Mouse (Mus musculus): ENCODE measurements around the gene Sfmbt2.
A peak's percentile ranks its signal among the peaks of the same experiment; 100 is the strongest.

Gene Sfmbt2

DNA sequence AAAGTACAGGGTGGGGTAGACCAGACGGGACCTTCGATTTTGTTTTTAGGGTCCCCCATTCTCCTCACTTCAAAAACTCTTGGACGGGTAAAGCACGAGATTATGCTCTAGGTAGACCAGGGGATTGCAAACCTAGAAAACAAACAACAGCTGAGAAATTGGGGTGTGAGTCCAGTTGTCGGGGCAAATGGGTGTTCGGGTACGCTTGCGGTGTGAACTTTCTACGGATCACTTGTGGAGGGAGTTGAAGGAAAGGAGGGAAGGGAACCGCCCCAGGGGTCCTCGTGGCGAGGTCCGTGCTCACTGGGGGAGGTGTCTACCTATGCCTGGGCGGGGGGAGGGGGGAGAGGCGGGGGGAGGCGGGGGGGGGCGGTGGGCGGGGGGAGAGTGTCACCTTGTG, 1.6 kb downstream of the Sfmbt2 start:
- DNase-seq (ENCODE audit: extremely low read depth, insufficient read length, low spot score): no peak

DNA sequence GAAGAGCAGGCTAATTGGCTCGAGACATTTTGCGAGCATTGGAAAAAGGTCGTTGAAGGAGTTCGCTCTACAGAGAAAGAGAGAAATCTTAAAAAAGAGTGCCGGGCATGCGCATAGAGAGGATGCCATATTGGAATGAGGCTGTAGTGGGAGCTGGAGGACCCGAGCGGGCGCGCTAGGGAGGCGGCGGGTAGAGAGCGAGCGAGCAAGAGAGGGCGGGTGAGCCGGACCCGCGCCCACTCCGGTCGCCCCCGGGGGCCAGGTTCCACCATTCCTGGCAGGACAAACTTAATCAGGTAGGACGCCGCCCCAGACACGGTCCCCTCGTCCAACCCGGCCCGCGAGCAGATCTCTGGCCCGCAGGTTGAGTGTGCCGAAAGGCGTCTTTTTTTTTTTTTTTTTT, 2.0 kb downstream of the Sfmbt2 start:
- peak; percentile 50 for DNase-seq (ENCODE audit: extremely low read depth, insufficient read length, low spot score)

DNA sequence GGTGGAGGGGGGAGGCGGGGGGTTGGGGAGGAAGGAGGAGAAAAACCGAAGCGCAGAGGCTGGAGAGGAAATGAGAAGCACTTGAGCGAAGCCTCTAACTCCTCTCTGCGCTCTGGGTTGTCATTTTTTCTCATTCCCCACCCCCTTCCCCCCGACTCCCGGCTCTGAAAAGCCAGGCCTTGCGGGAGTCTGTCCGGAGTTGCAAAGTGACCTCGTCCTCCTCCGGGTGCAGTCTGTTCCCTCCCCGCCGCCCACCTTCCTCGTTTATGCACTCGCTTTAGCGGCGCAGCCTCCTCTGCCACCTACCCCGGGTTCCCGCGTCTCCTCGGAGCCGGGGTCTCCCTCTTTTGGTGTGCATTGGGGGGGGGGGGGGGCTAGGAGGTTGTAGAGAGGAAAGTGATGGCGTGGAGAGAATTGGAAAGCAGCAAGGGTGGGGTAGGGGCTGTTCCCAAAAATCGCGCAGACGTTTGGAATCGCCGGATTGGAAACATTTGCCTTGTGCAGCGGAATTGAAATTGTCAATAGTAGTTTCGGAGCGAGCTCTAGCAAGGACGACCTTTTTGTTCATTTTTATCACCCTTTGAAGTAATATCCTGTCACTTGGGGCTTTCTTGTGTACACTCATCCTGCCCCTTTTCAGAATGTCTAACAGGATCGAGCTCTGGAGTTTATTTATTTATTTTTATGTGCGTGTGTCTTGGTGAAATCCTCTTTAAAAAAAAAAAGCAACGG, 2.6 kb downstream of the Sfmbt2 start:
- peak; percentile 41 for DNase-seq (ENCODE audit: extremely low read depth, insufficient read length, low spot score)

DNA sequence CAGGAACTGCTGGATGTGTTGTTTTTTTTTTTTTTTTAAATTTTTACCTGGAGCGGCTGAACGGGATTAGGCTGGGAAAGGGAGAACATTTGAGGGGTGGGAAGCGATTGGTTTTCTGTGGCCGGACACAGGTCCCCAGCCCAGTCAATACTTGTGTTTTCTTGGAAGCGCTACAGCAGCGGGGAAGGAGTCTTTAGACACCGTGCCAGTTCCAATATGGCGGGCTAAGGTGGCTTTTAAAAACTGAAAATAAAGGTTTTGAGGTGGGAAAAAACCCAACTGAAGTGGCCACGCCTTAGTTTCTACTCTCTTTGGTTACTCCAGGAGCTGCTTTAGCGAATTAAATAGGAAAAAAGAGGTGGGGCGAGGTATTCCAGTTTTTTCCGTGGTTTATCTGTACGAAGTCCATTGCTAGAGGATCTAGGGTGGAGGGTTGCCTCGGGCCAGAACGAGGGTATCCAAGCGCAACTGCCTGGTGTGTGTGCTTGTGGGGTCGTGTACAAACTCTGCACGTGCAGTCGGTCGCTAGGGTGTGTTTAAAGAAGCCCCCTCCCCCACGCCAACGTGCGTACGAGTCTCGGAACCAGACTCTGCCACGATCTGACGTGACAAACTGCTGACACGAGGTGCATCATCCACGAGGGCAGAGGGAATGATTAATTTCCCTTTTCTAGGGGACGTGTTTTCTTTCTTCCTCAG, 3.3 kb downstream of the Sfmbt2 start:
- peak; percentile 27 for DNase-seq (ENCODE audit: extremely low read depth, insufficient read length, low spot score)

DNA sequence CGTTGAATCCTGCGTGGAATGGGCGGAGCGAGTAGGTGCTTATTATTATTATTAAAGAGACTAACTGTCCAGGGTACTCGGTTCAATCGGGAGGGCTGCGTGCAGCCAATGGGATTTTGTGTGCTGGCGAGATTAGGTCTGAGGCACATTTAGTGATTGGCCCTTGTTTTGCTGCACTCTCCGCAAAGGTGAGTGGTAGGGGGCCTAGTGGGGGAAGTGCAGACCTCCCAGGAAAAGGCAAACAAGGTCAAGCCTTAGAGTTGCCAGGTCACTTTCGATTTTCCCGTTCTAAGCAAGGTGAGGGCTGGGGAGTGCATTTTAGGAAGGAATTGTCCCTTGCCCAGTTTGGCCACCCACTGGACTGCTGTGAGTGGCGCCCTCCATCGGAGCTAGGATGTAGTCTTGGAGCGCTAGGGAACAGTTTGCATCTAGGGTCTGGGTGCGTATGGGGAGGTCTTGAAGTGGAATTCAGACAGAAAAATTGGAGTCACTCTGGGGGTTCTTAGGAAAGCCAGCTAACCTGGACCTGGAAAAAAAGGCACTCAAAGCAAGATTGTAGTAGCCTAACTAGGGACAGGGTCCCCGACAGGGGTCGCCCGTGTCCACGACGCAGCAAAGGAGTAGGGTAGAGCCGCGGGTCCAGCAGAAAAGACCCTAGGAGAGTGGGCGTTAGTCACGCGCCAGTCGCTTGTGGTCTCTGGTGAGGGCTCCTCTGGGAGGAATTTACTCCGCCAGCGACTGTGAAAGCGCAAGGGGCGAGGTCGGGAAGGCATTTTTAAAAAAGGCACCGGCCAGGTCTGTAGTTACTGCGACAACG, 4.1 kb downstream of the Sfmbt2 start:
- DNase-seq (ENCODE audit: extremely low read depth, insufficient read length, low spot score): no peak

DNA sequence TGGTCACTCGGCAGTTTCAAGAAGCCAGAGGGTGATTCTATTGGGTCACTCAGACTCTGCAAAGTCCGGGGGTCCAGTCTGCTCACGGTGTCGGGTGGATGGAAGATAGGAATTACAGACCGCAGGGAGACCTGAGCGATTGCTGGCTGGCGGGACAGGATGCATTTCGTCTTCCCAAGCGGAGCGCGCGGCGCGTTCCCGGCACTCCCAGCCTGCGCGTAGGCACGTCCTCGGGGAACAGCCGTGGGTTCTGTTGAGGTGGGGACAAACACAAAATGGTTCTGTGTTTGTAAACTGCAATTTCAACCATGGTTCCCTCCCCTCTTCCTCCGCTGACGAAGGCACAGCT, 4.7 kb downstream of the Sfmbt2 start:
- DNase-seq (ENCODE audit: extremely low read depth, insufficient read length, low spot score): no peak

DNA sequence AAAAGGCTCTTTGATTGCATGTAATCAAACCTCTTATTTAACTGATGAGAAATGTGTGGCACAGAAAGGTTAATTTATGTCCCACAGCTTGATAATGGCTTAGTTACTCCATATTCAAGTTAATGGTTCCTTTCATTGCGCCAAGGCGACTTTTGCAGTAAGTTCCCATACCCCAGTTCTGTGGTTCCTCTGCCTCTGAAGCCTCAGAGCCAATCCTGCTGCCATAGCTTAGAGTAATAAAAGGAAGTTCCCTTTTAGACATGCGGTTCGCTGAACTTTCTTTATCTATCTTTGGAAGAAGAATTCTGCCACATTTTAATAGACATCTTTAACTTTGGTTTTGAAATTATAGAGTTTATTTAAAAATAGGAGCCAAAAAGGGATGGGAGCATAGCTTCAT, 19.7 kb downstream of the Sfmbt2 start:
- no peak for DNase-seq (ENCODE audit: extremely low read depth, insufficient read length, low spot score)

DNA sequence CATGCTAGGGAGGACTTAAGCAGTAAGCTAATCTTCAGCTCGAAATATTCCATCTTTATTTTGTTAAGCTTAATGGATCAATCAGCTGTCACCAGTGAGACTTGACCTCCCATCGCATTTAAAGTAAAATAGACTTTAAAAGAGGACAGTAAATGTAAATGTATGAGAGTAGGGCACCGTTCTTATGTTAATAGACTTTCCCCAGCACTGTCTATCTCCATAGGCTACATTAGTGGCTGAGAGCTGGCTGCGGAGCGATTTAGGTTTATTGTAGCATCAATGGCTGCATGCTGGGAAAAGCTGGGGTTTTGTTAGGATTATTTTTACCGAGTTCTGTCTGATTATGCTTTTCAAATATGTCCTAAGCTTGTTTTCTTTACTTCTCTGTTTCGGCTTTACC, 20.5 kb downstream of the Sfmbt2 start:
- no peak for DNase-seq (ENCODE audit: extremely low read depth, insufficient read length, low spot score)

DNA sequence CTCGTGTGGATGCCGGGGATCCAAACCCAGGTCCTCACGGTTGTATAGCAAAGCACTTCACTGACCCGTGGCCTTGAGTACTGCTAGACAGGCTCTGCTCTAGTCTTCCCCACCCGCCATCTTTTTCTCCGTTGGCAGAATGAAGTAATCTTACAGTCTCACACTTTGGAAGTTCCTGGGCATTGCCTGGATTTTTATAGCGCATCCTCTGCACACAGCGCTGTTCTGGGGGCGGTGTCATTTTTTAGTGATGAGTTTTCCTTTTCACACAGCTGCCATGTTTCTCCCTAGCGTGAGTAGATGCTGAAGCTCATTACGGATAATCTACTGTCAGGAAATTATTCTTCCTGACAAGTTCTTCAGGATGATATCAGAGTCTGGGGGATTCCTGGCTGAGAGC, 24.8 kb downstream of the Sfmbt2 start:
- no peak for DNase-seq (ENCODE audit: extremely low read depth, insufficient read length, low spot score)

DNA sequence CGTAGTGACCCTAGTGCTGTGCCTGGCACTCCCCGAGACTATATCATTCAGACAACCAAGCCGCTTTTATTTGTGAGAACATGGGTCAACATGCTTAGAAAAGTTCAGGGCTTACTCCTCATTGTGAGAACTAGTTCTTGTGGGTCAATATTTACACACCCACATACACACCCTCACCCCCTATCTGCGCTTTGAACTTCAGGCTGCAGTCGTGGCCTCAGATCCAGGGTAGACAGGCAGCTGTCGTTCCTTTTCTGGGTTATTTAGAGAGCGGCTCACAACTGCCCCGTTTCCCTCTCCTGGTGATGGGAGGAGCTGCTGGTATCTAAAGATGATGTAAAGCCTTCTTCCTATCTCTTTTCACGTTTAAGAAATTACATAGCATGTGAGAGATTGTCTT, 27.5 kb downstream of the Sfmbt2 start:
- no peak for DNase-seq (ENCODE audit: extremely low read depth, insufficient read length, low spot score)

DNA sequence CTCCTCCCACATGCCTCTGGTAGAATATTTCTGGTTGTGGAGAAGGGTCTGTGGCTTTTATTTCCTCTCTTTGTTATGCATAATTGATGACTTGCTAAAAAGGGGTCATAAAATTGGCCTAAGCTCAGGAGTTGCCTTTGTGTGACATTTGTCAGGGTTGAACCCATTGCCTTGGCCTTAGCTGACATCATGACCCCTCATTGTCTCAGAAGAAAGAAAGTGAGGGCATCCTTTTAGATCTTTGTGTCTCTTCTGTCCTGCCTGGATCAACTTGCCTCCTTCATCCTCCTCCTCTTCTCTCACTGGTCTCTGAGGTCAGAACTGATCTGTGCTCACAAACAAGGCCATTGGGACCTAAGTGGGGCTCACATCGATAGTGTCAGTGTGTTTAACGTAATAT, 35.8 kb downstream of the Sfmbt2 start:
- no peak for DNase-seq (ENCODE audit: extremely low read depth, insufficient read length, low spot score)

DNA sequence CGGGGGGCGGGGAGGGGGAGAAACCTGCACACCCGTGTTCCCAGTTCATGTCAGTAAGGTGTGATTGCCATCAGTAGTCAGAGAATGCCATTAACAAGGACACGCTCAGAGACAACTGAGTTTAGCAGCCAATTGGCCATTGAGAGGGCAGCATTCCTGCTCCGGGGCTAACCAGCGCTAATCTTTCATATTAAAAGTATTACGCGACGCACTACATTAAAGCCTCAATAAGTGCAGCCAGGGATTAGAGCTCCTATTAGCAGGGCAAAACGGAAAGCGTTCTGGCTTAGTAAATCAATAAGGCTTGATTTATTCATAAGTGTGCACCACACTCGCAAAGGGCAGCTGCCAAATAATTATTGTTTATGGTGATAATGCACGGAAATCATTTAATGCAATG, 39.1 kb downstream of the Sfmbt2 start:
- DNase-seq (ENCODE audit: extremely low read depth, insufficient read length, low spot score): no peak

DNA sequence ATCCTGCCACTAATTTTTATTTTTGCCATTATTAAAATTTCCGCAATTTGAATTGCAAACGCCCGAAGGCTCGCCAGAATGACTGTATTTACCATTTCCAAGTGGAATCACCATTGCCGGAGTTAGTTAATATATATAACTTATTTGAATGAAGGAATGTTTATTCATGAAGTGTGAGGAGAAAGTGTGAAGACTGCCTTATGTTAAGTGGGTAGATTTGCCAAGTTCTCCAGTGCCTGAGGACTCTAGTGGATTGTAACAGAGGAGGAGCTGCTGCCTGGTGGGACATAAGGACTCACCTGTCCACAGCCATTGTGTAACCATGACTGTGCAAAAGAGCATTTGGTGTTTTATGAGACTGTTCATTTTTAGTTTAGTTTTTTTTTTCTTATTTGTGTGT, 39.8 kb downstream of the Sfmbt2 start:
- no peak for DNase-seq (ENCODE audit: extremely low read depth, insufficient read length, low spot score)

DNA sequence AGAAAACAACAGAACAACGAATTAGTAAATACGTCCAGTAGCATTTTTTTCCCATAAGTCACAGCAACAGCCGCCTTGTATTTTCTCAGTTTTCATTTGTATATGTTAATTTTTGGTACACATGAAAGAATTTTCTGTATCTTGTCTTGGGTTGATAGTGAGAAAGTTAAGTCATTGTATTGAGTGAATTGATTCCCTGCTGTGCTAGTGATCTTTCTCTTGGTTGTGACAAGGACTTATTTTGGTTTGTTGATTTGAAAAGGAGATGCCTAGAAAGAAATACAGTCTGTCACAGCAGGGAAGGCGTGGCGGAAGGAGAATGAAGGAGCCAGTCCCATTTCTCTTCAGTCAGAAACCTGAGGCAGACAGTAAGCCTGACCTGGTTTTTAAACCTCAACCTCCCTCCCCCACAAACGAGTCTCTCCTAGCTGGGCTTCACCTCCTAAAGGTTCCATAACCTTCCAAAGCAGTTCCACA, 50.7 kb downstream of the Sfmbt2 start:
- no peak for DNase-seq (ENCODE audit: extremely low read depth, insufficient read length, low spot score)

DNA sequence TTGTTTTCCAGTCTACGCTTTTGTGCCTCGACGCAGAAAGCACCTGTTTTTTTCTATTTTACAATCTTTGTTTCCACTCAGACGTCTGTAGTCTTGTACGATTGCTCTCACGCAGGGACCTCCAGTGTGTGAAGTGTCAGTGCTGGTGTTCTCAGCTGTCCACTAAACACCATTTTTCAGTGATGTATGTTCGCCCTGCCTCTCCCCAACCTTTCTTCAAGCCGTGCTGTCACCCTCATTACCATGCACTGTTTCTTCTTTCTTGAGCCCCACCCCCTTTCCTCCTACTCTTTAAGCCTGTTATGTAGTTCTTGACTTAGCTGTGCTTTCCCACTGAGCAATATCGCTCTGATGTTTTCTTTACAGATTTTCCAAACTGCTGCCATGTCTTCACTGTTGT, 67.0 kb downstream of the Sfmbt2 start:
- DNase-seq (ENCODE audit: extremely low read depth, insufficient read length, low spot score): no peak

DNA sequence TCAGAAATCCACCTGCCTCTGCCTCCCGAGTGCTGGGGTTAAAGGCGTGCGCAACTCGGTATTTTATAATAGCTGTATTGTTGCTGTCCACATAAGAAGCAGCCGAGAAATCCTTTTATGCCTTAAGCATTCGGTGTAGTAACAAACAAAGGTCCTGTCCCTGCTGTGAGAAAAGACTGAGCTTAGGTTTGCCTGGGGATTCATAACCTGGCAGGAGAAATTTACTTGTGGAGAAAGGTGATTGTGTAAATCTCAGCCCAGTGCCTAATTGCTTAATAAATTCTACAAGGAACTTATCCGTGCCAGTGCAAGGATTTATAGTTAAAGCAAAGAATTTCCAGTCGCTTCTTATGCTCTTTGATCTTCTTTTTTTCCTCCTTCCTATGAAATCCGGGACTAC, 71.5 kb downstream of the Sfmbt2 start:
- no peak for DNase-seq (ENCODE audit: extremely low read depth, insufficient read length, low spot score)

DNA sequence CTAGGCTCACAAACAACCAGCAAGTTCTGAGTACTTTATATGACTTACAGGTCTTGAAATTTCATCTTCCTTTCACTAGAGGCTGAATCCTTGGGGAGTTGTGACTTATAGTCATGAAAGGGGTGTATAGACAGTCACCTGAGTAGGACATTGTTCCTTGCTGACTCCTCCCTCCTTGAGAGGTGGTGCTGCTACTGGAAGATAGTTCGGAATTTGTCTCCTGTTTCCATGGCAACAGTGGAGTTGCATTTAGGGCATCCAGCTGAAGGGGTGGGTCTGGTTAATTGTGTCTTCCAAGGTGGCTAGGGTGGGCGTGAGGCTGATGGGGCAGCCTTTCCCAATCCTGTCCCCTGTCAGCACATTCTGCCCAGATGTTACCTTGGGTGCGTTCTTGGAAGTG, 83.3 kb downstream of the Sfmbt2 start:
- DNase-seq (ENCODE audit: extremely low read depth, insufficient read length, low spot score): no peak

DNA sequence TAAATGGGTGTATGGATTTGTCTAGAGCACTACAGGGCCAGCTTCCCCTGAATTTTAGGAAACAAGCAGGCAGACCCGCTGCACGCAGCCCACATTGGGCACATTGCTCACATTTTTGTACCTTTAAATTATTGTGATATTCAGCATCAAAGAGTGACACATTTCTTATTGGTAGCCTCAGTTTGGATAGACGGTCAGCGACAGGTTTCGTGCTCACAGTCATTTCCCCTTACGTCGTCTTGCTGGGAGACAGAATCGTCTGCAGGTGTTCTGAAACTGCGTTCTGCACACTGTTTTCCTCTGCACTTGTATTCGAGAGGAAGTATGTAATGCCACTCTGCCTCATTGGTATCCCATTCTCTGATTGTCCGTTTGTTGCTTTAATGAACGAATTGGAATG, 88.0 kb downstream of the Sfmbt2 start:
- no peak for DNase-seq (ENCODE audit: extremely low read depth, insufficient read length, low spot score)

DNA sequence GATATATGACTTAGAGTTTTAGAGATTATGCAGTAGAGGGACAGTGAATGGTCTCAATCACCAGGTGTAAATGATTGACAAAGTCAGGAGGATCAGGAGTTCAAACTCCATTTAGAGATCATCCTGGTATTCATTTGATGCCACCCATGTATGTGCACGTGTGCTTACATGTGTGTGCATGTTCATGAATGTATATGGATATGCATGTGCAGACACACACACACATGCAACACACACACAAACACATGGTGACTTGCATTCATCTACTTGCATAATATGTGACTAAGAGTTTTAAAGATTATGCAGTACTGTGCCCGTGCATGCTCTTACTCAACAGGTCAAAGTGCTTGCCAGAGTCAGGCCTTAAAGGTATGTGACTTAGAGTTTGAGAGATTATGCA, 146.2 kb downstream of the Sfmbt2 start:
- DNase-seq (ENCODE audit: extremely low read depth, insufficient read length, low spot score): no peak

DNA sequence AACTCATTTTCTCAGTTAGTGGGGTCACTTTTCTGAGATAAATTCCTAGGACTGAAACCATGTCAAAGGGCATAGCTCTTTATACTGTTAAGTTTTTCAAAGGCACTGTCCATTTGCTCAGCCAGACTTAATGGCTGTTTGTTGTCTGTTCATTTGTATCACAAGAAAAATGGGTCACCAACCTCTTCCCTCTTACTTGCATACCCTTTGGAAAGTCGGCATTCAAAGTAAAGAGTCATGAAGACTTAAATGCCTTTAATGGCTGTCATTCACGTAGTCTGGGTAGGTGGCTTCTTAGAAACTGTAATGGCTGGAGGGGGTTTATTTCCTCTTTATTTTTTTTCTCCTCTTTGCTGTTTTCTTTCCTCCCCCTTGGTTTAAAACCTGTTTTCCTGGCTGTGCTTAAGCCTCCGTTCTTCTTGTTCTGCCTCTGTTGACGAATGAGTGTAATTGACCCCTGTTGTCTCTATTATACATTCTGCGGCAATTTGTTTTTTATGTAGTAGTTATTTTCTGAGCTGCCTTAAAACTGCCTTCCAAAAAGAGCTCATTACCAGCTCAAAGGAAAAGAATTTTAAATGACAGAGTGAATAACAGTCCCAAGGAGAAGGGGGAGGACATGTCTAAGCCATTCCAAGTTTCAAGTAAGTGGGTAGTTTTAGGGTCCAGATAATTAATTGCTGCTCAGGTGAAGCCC, 151.6 kb downstream of the Sfmbt2 start:
- DNase-seq (ENCODE audit: extremely low read depth, insufficient read length, low spot score): no peak

DNA sequence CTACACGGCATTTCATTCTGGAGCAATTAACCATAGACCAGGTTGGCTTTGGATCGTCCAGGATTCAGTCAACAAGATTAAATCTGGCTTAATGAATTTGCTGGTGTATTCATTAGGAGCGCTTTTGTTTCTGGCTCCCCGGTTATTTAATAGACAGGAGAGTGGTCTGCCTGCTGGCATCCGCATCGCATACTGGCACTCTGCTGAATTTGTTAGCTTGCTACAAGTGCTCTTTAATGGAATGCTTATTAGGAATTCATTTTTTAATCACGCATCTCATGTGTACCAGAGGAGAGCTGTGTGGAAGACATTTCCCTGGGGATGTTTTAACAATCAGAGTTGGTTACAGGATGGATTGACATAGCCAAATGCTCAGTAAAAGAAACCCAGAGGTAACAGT, 155.3 kb downstream of the Sfmbt2 start:
- no peak for DNase-seq (ENCODE audit: extremely low read depth, insufficient read length, low spot score)
